Mouse (Mus musculus): ENCODE results near the gene Rassf7.

DNA sequence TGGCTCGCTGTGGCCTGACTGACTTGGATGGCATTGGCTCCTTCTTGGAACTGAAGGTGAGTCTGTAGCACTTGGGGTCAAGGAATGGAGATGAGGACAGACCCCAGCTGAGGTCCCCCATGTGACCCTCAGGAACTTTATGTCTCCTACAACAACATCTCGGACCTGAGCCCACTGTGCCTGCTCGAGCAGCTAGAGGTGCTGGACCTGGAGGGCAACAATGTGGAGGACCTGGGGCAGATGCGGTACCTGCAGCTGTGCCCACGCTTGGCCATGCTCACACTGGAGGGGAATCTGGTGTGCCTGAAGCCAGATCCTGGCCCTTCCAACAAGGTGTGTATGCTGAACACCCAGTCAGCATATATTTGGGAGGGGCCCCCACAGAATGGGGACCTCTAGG is 10.2 kb upstream of the Rassf7 start:
- no peak for TF ChIP-seq MYC (IDR thresholded peaks at IDR 0.05; ENCODE audit: low read depth, low read length)
- TF ChIP-seq POLR2AphosphoS2 (IDR thresholded peaks at IDR 0.05; ENCODE audit: low read length), result no peak
- no peak for TF ChIP-seq CTCF (IDR thresholded peaks at IDR 0.05 in 2 of 3, conservative IDR thresholded peaks at IDR 0.05 in 1 of 3; ENCODE audit: control insufficient read depth in 1 of 3, insufficient read depth in 1 of 3, low read depth in 2 of 3, low read length in 3 of 3, poor library complexity in 1 of 3, severe bottlenecking in 1 of 3)
